18 mouse cellular contexts compared by ENCODE assay signal in genomic region chr14:79852683-79853082, GRCm38 (mm10).
"Had no signal": no experiment of that assay in that cellular context is flagged by ENCODE, and none has a peak within 500 bp of the region (broad histone marks: within the 10 kb centered on the region; RNA-seq: fewer than 3 reads in every experiment).

No protein-coding gene starts in this region.

- H3K27ac ChIP-seq: kidney, postnatal 0 days; layer of hippocampus, adult 2 months; limb, embryonic 12.5 days; limb, embryonic 15.5 days; liver, embryonic 14.5 days; lung, embryonic 15.5 days; midbrain, embryonic 10.5 days; midbrain, embryonic 15.5 days; neural tube, embryonic 13.5 days had no signal

- DNase-seq: kidney, adult 2 months; kidney, postnatal 25 days; layer of hippocampus, adult 9-11 months; lung, adult 18-20 months; lung, postnatal 10 days; lung, postnatal 36 days; thymus, postnatal 25 days had no signal

- H3K4me1 ChIP-seq: limb, embryonic 15.5 days; lung, embryonic 15.5 days; megakaryocyte, embryonic 14.5 days had no signal

- H3K27me3 ChIP-seq: limb, embryonic 12.5 days; limb, embryonic 15.5 days; lung, embryonic 15.5 days; megakaryocyte, embryonic 14.5 days; midbrain, embryonic 15.5 days; neural tube, embryonic 13.5 days had no signal

- H3K36me3 ChIP-seq: limb, embryonic 12.5 days; limb, embryonic 15.5 days; lung, embryonic 15.5 days; midbrain, embryonic 10.5 days; midbrain, embryonic 15.5 days; neural tube, embryonic 13.5 days had no signal

- H3K9ac ChIP-seq: limb, embryonic 12.5 days; limb, embryonic 15.5 days; liver, embryonic 14.5 days; lung, embryonic 15.5 days; midbrain, embryonic 15.5 days; neural tube, embryonic 13.5 days had no signal

- ATAC-seq: midbrain, embryonic 15.5 days had no signal

- H3K9me3 ChIP-seq: limb, embryonic 12.5 days; limb, embryonic 15.5 days; lung, embryonic 15.5 days; midbrain, embryonic 10.5 days; midbrain, embryonic 15.5 days; neural tube, embryonic 13.5 days had no signal

- H3K4me2 ChIP-seq: limb, embryonic 12.5 days; limb, embryonic 15.5 days; liver, embryonic 11.5 days; lung, embryonic 15.5 days; midbrain, embryonic 15.5 days; neural tube, embryonic 13.5 days had no signal

- H3K4me3 ChIP-seq: layer of hippocampus, adult 2 months; limb, embryonic 12.5 days; limb, embryonic 15.5 days; lung, embryonic 15.5 days; megakaryocyte, embryonic 14.5 days; midbrain, embryonic 10.5 days; midbrain, embryonic 15.5 days; neural tube, embryonic 13.5 days had no signal
